Mouse (Mus musculus) heart, postnatal 0 days (tissue): ENCODE data around the gene Ppp1r27. TPM values are rescaled to one million over a fixed set of nuclear protein-coding genes. Genes with fewer than 3 reads are reported as not detected.
A peak's percentile ranks its signal among the peaks of the same experiment; 100 is the strongest.
"Not testable (repeated sequence)": the region's sequence is repeated elsewhere in the genome, so short reads cannot be mapped to it uniquely, and the experiment has no call there.

Experiments used
- ATAC-seq: fragments of 200-750 bp; cut with Nextera tagmentation; 2 replicates; pipeline ENCODE4 v1.8.0; 2017; ENCODE audit warnings: low read depth, moderate number of reproducible peaks, moderate library complexity; ENCODE audit not compliant: insufficient read depth
- DNase-seq: peaks from one replicate; pipeline ENCODE4 v3.0.0-alpha.2; 2016; ENCODE audit warnings: low spot score
- H3K27ac ChIP-seq: fragments of 300-500 bp; sonication (generic); 2 replicates; pipeline ENCODE4 v1.5.1; 2014; ENCODE audit warnings: low read depth, mild to moderate bottlenecking
- H3K27me3 ChIP-seq: fragments of 300-500 bp; sonication (generic); 2 replicates; pipeline ENCODE4 v1.6.1; 2014; ENCODE audit warnings: low read length, mixed read lengths; ENCODE audit not compliant: control insufficient read depth, insufficient read depth
- H3K36me3 ChIP-seq: fragments of 300-500 bp; sonication (generic); replicated peaks from 2 replicates; pipeline ENCODE4 v1.6.1; 2014; ENCODE audit warnings: low read length, mixed read lengths; ENCODE audit not compliant: control insufficient read depth, insufficient read depth
- H3K4me1 ChIP-seq: fragments of 300-500 bp; sonication (generic); 2 replicates; pipeline ENCODE4 v1.6.1; 2014; ENCODE audit warnings: antibody characterized with exemption; ENCODE audit not compliant: control insufficient read depth, insufficient read depth
- H3K4me2 ChIP-seq: fragments of 300-500 bp; sonication (generic); 2 replicates; pipeline ENCODE4 v1.6.1; 2014; ENCODE audit warnings: low read depth, mild to moderate bottlenecking, low read length, moderate library complexity
- H3K4me3 ChIP-seq: fragments of 300-500 bp; sonication (generic); 2 replicates; pipeline ENCODE4 v1.5.1; 2014; ENCODE audit warnings: low read depth, low read length
- H3K9ac ChIP-seq: fragments of 300-500 bp; sonication (generic); replicated peaks from 2 replicates; pipeline ENCODE4 v1.6.1; 2014; ENCODE audit warnings: low read depth, low read length, mixed read lengths
- H3K9me3 ChIP-seq: fragments of 300-500 bp; sonication (generic); replicated peaks from 2 replicates; pipeline ENCODE4 v1.6.1; 2016; ENCODE audit warnings: low read length; ENCODE audit not compliant: control insufficient read depth
- CTCF ChIP-seq: IDR thresholded peaks from 2 replicates; pipeline ENCODE4 v1.5.1; 2016; ENCODE audit warnings: antibody characterized with exemption, control low read depth, low read depth
- EP300 ChIP-seq: IDR thresholded peaks from 2 replicates; pipeline ENCODE4 v1.6.1; 2016; ENCODE audit warnings: antibody characterized with exemption, low read depth
- WGBS: fragments of 180-500 bp; shearing (Covaris S2); extraction: QIAGEN DNeasy Blood & Tissue Kit; methylation state at CpG from one replicate; pipeline ENCODE4 v1.1.7; 2014; 5-methylcytosine and 5-hydroxymethylcytosine counted together
- polyA plus RNA-seq: library from polyadenylated mRNA; unstranded; fragments of >200 nt; fragmentation: Nextera tagmentation; extraction: Ambion mirVana; gene quantifications from 2 replicates; pipeline ENCODE4 v1.2.1, GENCODE M21; 2015
- total RNA-seq: library from RNA; depleted of rRNA; stranded (reverse); fragments of >200 nt; gene quantifications from 2 replicates; pipeline ENCODE4 v1.2.3, GENCODE M21; 2014; ENCODE audit warnings: low replicate concordance

Gene Ppp1r27
- total and polyA plus RNA-seq, 2 experiments from 2014 or later, result 0.20 TPM; not detected in 1

DNA sequence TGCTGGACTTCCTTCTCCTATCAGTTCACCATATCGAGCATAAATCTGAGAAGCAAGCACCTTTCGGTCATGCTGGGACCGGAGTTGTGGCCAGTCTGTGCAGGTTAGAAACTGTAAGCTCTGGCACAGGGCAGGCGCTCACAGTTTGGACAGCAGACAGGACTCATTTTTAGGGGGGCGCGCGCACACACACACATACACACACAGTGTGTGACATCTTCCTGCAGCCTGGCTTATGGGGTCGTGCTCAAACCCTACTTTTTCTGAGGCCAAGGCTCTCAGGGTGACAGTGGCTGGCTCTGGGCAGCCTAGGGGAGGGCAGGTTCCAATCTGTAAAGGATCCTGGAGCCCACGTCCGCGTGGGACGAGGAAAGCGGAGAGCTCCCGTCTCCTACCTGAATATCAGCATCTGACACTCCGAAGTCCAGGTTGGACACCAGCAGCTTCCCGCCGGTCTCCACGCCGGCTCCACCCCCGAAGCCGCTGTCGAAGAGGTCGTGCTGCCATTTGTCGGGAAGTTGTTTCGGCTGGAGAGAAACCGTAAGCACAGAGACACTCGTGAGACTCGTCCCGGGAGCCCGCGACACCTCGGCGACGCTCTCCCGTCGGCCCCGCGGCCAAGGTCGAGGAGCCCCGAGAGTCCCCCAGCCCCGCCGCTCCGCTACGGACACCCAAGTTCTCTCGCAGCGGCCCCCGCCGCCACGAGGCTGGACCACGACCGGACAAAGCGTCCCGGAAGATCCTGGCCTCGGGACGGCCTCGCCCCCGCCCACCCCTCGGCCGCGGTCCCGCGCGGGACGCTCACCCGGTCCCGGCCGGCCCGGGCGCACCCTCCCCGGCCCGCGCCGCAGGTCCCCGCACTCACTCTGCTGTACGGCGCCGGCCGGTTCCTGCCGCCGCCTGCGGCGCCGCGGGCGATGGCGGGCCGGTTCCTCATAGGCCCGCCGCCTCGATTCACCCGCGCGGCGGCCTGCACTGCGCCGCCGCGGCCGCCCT is 46.6 kb upstream of the Ppp1r27 start:
- Histone ChIP-seq H3K4me1 (peaks cover 12% of the 10 kb centered on the region), H3K27ac (peak overlapping the region; percentile 90), H3K36me3 (peaks cover 58% of the 10 kb centered on the region), H3K4me2 (peak overlapping the region; percentile 92), H3K9me3 (no peaks in the 10 kb centered on the region), H3K4me3 (peak overlapping the region; percentile 89), H3K9ac (peak overlapping the region; percentile 97), H3K27me3 (no peaks in the 10 kb centered on the region)
- ATAC-seq, result peak; percentile 36
- TF ChIP-seq EP300 (no peak), CTCF (no peak)
- DNase-seq, result peak; percentile 41
- 4% methylated on average over 82 of the region's 99 CpGs for WGBS

DNA sequence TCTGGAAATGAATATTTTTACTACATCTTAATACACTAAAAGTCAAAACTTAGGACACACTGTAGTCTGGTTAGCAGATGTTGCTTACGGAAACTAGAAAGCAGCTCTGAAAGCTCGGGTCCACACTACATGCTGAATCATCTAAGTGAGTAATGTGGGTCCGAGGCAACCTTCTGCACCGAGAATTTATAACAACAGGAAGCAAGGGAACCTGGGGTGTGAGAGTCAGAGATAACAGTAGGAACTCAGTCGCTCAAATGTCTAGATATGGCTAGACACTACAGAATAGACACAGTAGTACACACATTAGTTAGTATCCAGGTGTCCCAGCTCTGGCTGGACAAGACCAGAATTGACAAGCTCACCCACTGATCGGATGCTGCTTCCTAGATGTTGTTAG is 37.6 kb upstream of the Ppp1r27 start:
- ATAC-seq, result no peak
- TF ChIP-seq EP300, result no peak
- no peak for TF ChIP-seq CTCF
- Histone ChIP-seq H3K36me3 (peaks cover 88% of the 10 kb centered on the region), H3K4me2 (no peak overlapping the region), H3K27ac (no peak overlapping the region), H3K4me1 (no peaks in the 10 kb centered on the region), H3K9ac (no peak overlapping the region), H3K9me3 (no peaks in the 10 kb centered on the region), H3K4me3 (no peak overlapping the region), H3K27me3 (no peaks in the 10 kb centered on the region)
- 78% methylated on average over 6 of the region's 6 CpGs for WGBS
- no peak for DNase-seq

DNA sequence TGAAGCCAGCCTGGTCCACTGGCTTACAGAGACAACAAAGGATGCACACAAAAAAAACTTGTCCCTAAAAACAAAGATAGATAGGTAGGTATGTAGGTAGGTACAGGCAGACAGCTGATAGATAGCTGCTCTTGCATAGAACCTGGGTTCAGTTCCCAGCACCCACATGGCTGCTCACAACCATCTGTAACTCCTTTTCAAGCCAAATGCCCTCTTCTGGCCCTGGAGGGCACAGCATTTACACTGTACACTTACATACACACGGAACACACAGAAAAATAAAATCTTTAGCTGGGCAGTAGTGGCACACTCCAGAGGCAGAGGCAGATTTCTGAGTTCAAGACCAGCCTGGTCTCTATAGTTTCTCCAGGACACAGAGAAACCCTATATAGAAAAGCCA is 33.0 kb upstream of the Ppp1r27 start:
- Histone ChIP-seq H3K4me2 (no peak overlapping the region), H3K4me1 (peaks cover 22% of the 10 kb centered on the region), H3K27ac (no peak overlapping the region), H3K36me3 (peaks cover 51% of the 10 kb centered on the region), H3K27me3 (no peaks in the 10 kb centered on the region), H3K9me3 (no peaks in the 10 kb centered on the region), H3K4me3 (no peak overlapping the region), H3K9ac (no peak overlapping the region)
- ATAC-seq, result no peak
- no peak for DNase-seq
- TF ChIP-seq CTCF, result no peak
- TF ChIP-seq EP300, result no peak
- 90% methylated on average over 1 of the region's 1 CpGs for WGBS

DNA sequence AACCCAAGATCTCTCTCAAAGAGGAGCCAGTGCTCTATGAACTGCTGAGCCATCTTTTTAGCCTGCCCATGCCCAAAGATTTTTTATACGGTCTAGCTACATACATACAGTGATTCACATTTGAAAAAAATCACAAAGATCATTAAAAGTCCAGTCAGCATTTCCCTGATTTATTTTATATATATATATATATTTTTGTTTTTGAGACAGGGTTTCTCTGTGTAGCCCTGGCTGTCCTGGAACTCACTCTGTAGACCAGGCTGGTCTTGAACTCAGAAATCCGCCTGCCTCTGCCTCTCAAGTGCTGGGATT is 32.0 kb upstream of the Ppp1r27 start:
- 93% methylated on average over 2 of the region's 2 CpGs for WGBS
- peaks cover 51% of the 10 kb centered on the region for H3K36me3 ChIP-seq

DNA sequence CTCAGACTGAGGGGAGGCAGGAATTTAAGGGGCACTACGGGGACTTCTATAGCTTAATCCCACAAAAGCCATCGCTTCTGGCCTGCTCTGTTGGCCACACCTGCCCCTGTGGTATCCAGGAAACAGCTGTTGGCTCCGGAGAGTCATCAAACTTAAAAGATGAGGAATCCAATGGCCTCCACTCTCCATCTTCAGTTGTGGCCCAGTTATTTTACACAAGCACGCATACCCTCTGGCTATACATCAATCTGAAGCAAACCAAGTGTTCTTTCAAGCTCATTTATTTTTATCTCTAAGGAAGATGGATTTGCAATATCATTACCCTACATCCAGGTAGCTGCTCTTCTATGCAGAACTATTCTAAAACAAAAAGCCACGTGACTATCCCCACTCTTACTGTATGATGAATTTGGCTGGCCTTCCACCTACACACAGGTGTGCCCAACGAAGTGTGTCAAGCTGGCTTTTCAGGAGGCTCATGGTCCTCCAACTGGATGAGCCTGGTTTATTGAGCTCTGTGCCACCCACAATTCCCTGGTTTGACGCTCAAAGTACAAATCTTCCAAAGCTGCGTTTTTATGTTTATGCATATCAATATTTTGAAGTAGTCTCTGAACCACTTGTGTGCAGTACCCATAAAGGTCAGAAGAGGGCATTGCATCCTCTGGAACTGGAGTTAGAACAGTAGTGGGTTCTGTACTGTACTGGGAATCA is 31.5 kb upstream of the Ppp1r27 start:
- H3K36me3 ChIP-seq, result peaks cover 51% of the 10 kb centered on the region
- DNase-seq, result no peak

More for the DNA sequence above, 32.0 kb upstream of the Ppp1r27 start:
- not testable (repeated sequence) for H3K27ac ChIP-seq, H3K4me3 ChIP-seq, H3K9me3 ChIP-seq, H3K9ac ChIP-seq, H3K4me2 ChIP-seq, DNase-seq, ATAC-seq, H3K27me3 ChIP-seq
- H3K4me1 ChIP-seq, result peaks cover 22% of the 10 kb centered on the region

More for the DNA sequence above, 31.5 kb upstream of the Ppp1r27 start:
- 0 out of 2 replicates have a peak overlapping the region, but pooled peaks have one; percentile 88 for H3K9ac ChIP-seq
- peak overlapping the region; percentile 69 for H3K4me3 ChIP-seq
- H3K4me2 ChIP-seq, result peak overlapping the region; percentile 90
- H3K9me3 ChIP-seq, result no peaks in the 10 kb centered on the region
- peaks cover 22% of the 10 kb centered on the region for H3K4me1 ChIP-seq
- 80% methylated on average over 8 of the region's 8 CpGs for WGBS
- no peak for ATAC-seq
- TF ChIP-seq CTCF, result peak; percentile 42
- no peak for TF ChIP-seq EP300
- H3K27ac ChIP-seq, result peak overlapping the region; percentile 91
- no peaks in the 10 kb centered on the region for H3K27me3 ChIP-seq
